Mouse (Mus musculus): ENCODE results near the gene Lrp4. TPM values are rescaled to one million over a fixed set of nuclear protein-coding genes. Genes with fewer than 3 reads are reported as not detected.
"Not testable (repeated sequence)": the region's sequence is repeated elsewhere in the genome, so short reads cannot be mapped to it uniquely, and the experiment has no call there.

Lrp4 gene
- total RNA-seq, 2 experiments from 2014 or later = 25.3 to 27.3 TPM

- no peak for TF ChIP-seq CTCF (IDR thresholded peaks at IDR 0.05)
- Histone ChIP-seq H3K27ac (peak overlapping the region; percentile 66), H3K4me3 (no peak overlapping the region)
- peak; percentile 30 to 57 for DNase-seq (ENCODE audit: extremely low spot score in 1 of 2, low spot score in 2 of 2)
- intact Hi-C loops (cut with DNase I) = no loop called here
Observed at GRCm38 (mm10) chr2:91470055-91470647, 12.8 kb downstream of the Lrp4 start.

GRCm38 (mm10) chr2:91474358-91474757 lies 17.0 kb downstream of the Lrp4 start:
- no peak overlapping the region for H3K27ac ChIP-seq
- intact Hi-C loops (cut with DNase I) = no loop called here
- TF ChIP-seq CTCF (IDR thresholded peaks at IDR 0.05) = no peak

GRCm38 (mm10) chr2:91475791-91476190 lies 18.5 kb downstream of the Lrp4 start:
- Histone ChIP-seq H3K27ac (no peak overlapping the region), H3K4me3 (no peak overlapping the region)
- no peak for TF ChIP-seq CTCF (IDR thresholded peaks at IDR 0.05)
- no peak for DNase-seq (ENCODE audit: extremely low spot score in 1 of 2, low spot score in 2 of 2)
- intact Hi-C loops (cut with DNase I) = loop anchor here (1.0 kb wide), 2 partner anchors 16 to 147 kb away; no protein-coding TSS in a partner anchor

More at GRCm38 (mm10) chr2:91474358-91474757, 17.0 kb downstream of the Lrp4 start:
- H3K4me3 ChIP-seq = no peak overlapping the region
- DNase-seq (ENCODE audit: extremely low spot score in 1 of 2, low spot score in 2 of 2) = peak in 1 of 2 experiments; percentile 17

GRCm38 (mm10) chr2:91476251-91476661 lies 18.9 kb downstream of the Lrp4 start:
- TF ChIP-seq CTCF (IDR thresholded peaks at IDR 0.05) = no peak
- peak in 1 of 2 experiments; percentile 24 for DNase-seq (ENCODE audit: extremely low spot score in 1 of 2, low spot score in 2 of 2)
- Histone ChIP-seq H3K27ac (no peak overlapping the region), H3K4me3 (no peak overlapping the region)
- intact Hi-C loops (cut with DNase I) = loop anchor here (1.0 kb wide), 2 partner anchors 17 to 148 kb away; no protein-coding TSS in a partner anchor

GRCm38 (mm10) chr2:91476841-91477240 lies 19.5 kb downstream of the Lrp4 start:
- TF ChIP-seq CTCF (IDR thresholded peaks at IDR 0.05) = no peak
- DNase-seq (ENCODE audit: extremely low spot score in 1 of 2, low spot score in 2 of 2) = no peak
- Histone ChIP-seq H3K4me3 (no peak overlapping the region), H3K27ac (no peak overlapping the region)
- intact Hi-C loops (cut with DNase I) = loop anchor here (1.0 kb wide), 2 partner anchors 18 to 149 kb away; no protein-coding TSS in a partner anchor

- Histone ChIP-seq H3K4me3 (no peak overlapping the region), H3K27ac (no peak overlapping the region)
- no peak for DNase-seq (ENCODE audit: extremely low spot score in 1 of 2, low spot score in 2 of 2)
- TF ChIP-seq CTCF (IDR thresholded peaks at IDR 0.05) = no peak
- intact Hi-C loops (cut with DNase I) = loop anchor here (2.0 kb wide), 1 partner anchor 366 kb away; no protein-coding TSS in a partner anchor
Observed at GRCm38 (mm10) chr2:91480399-91480801, 23.1 kb downstream of the Lrp4 start.

- H3K27ac ChIP-seq = no peak overlapping the region
- no peak overlapping the region for H3K4me3 ChIP-seq
- peak; percentile 80 for TF ChIP-seq CTCF (IDR thresholded peaks at IDR 0.05)
- peak; percentile 58 to 61 for DNase-seq (ENCODE audit: extremely low spot score in 1 of 2, low spot score in 2 of 2)
- intact Hi-C loops (cut with DNase I) = loop anchor here (1.0 to 2.0 kb wide), 2 partner anchors 195 to 366 kb away; no protein-coding TSS in a partner anchor
Observed at GRCm38 (mm10) chr2:91480805-91481514, 23.6 kb downstream of the Lrp4 start.

GRCm38 (mm10) chr2:91484698-91485097 lies 27.4 kb downstream of the Lrp4 start:
- no peak for TF ChIP-seq CTCF (IDR thresholded peaks at IDR 0.05)
- no peak for DNase-seq (ENCODE audit: extremely low spot score in 1 of 2, low spot score in 2 of 2)
- intact Hi-C loops (cut with DNase I) = no loop called here
- Histone ChIP-seq H3K4me3 (no peak overlapping the region), H3K27ac (no peak overlapping the region)

- intact Hi-C loops (cut with DNase I) = no loop called here
- TF ChIP-seq CTCF (IDR thresholded peaks at IDR 0.05) = no peak
- no peak overlapping the region for H3K27ac ChIP-seq
- no peak overlapping the region for H3K4me3 ChIP-seq
- no peak for DNase-seq (ENCODE audit: extremely low spot score in 1 of 2, low spot score in 2 of 2)
Observed at GRCm38 (mm10) chr2:91485256-91485655, 27.9 kb downstream of the Lrp4 start.

GRCm38 (mm10) chr2:91487295-91487694 lies 30.0 kb downstream of the Lrp4 start:
- H3K27ac ChIP-seq; intact Hi-C loops (cut with DNase I); DNase-seq (ENCODE audit: extremely low spot score in 1 of 2, low spot score in 2 of 2); H3K4me3 ChIP-seq: not testable (repeated sequence)
- peak; percentile 58 for TF ChIP-seq CTCF (IDR thresholded peaks at IDR 0.05)

GRCm38 (mm10) chr2:91492071-91492635 lies 34.8 kb downstream of the Lrp4 start:
- DNase-seq (ENCODE audit: extremely low spot score in 1 of 2, low spot score in 2 of 2) = no peak
- intact Hi-C loops (cut with DNase I) = no loop called here
- TF ChIP-seq CTCF (IDR thresholded peaks at IDR 0.05) = no peak
- no peak overlapping the region for H3K27ac ChIP-seq
- no peak overlapping the region for H3K4me3 ChIP-seq

GRCm38 (mm10) chr2:91493981-91494380 lies 36.7 kb downstream of the Lrp4 start:
- no peak for TF ChIP-seq CTCF (IDR thresholded peaks at IDR 0.05)
- H3K27ac ChIP-seq = no peak overlapping the region
- intact Hi-C loops (cut with DNase I) = no loop called here

More at GRCm38 (mm10) chr2:91493981-91494380, 36.7 kb downstream of the Lrp4 start:
- no peak overlapping the region for H3K4me3 ChIP-seq
- DNase-seq (ENCODE audit: extremely low spot score in 1 of 2, low spot score in 2 of 2) = no peak

Data from left cerebral cortex, adult 2 months (tissue).